Mouse (Mus musculus) limb, embryonic 14.5 days (tissue): ENCODE data around the gene Gm11037. TPM values are rescaled to one million over a fixed set of nuclear protein-coding genes. Genes with fewer than 3 reads are reported as not detected.

Source experiments
- ATAC-seq: fragments of 200-750 bp; cut with Nextera tagmentation; 2 replicates; pipeline ENCODE4 v1.8.0; 2017; ENCODE audit warnings: low read depth, moderate number of reproducible peaks, moderate TSS enrichment; ENCODE audit not compliant: low FRiP score
- DNase-seq: peaks from one replicate; pipeline ENCODE4 v3.0.0-alpha.2; 2015; ENCODE audit warnings: low spot score
- H3K27ac ChIP-seq: fragments of 300-500 bp; sonication (generic); replicated peaks from 2 replicates; pipeline ENCODE4 v1.5.1; 2014; ENCODE audit warnings: low read depth, mild to moderate bottlenecking, low read length, moderate library complexity, mixed read lengths
- H3K27me3 ChIP-seq: fragments of 300-500 bp; sonication (generic); 2 replicates; pipeline ENCODE4 v1.6.1; 2014; ENCODE audit warnings: low read length, mixed read lengths; ENCODE audit not compliant: control insufficient read depth, insufficient read depth
- H3K36me3 ChIP-seq: fragments of 300-500 bp; sonication (generic); 2 replicates; pipeline ENCODE4 v1.6.1; 2014; ENCODE audit warnings: mild to moderate bottlenecking, low read length, moderate library complexity, mixed read lengths; ENCODE audit not compliant: control insufficient read depth, insufficient read depth
- H3K4me1 ChIP-seq: fragments of 300-500 bp; sonication (generic); 2 replicates; pipeline ENCODE4 v1.6.1; 2014; ENCODE audit warnings: antibody characterized with exemption, low read length, mixed read lengths; ENCODE audit not compliant: control insufficient read depth, insufficient read depth
- H3K4me2 ChIP-seq: fragments of 300-500 bp; sonication (generic); replicated peaks from 2 replicates; pipeline ENCODE4 v1.6.1; 2014; ENCODE audit warnings: low read depth, mild to moderate bottlenecking, low read length, moderate library complexity; ENCODE audit not compliant: severe bottlenecking
- H3K4me3 ChIP-seq: fragments of 300-500 bp; sonication (generic); replicated peaks from 2 replicates; pipeline ENCODE4 v1.5.1; 2014; ENCODE audit warnings: low read length
- H3K9ac ChIP-seq: fragments of 300-500 bp; sonication (generic); 2 replicates; pipeline ENCODE4 v1.6.1; 2014; ENCODE audit warnings: mild to moderate bottlenecking, low read depth, low read length, moderate library complexity; ENCODE audit not compliant: severe bottlenecking
- H3K9me3 ChIP-seq: fragments of 300-500 bp; sonication (generic); 2 replicates; pipeline ENCODE4 v1.6.1; 2016; ENCODE audit warnings: low read length; ENCODE audit not compliant: control insufficient read depth
- POLR2A ChIP-seq: fragments of 200-500 bp; IDR thresholded peaks from 2 replicates; pipeline ENCODE4 v1.8.0; 2012; ENCODE audit warnings: inconsistent platforms, mild to moderate bottlenecking, moderate library complexity, borderline replicate concordance; ENCODE audit not compliant: insufficient read depth, insufficient read length; ENCODE audit errors: extremely low read depth
- WGBS: fragments of 180-500 bp; shearing (Covaris S2); extraction: QIAGEN DNeasy Blood & Tissue Kit; methylation state at CpG from one replicate; pipeline ENCODE4 v1.1.7; 2014; 5-methylcytosine and 5-hydroxymethylcytosine counted together
- polyA plus RNA-seq, 2 experiments: library from polyadenylated mRNA; depleted of rRNA in 1 of 2; stranded (reverse) in 1 of 2; unstranded in 1 of 2; fragments of >200 nt; fragmentation: Nextera tagmentation in 1 of 2; extraction: Ambion mirVana in 1 of 2; gene quantifications; 2 replicates each; pipeline versions ENCODE4 v1.2.1 to v1.2.3; 2012 to 2014

The Gm11037 gene
- polyA plus RNA-seq (2012; rRNA removed) (not detected in 2 replicates), polyA plus RNA-seq (2014; fragmentation: Nextera tagmentation; extraction: Ambion mirVana) (not detected in 2 replicates)

- Histone ChIP-seq H3K27me3 (no peaks in the 10 kb centered on the region), H3K4me3 (no peak within 1 kb of the TSS), H3K9ac (no peak within 1 kb of the TSS), H3K4me1 (peaks cover 8% of the 10 kb centered on the region), H3K27ac (no peak within 1 kb of the TSS), H3K9me3 (no peaks in the 10 kb centered on the region), H3K4me2 (no peak within 1 kb of the TSS), H3K36me3 (peaks cover 50% of the 10 kb centered on the region)
- no peak for ATAC-seq
- WGBS, result 76% methylated on average over 9 of the region's 9 CpGs
- no peak for TF ChIP-seq POLR2A
- no peak for DNase-seq
These were observed at the start of gene Gm11037 for GRCm38 (mm10) chr2:131132930-131133547. TSS of gene Gm11037 (plus strand) at chr2:131133497.

DNA sequence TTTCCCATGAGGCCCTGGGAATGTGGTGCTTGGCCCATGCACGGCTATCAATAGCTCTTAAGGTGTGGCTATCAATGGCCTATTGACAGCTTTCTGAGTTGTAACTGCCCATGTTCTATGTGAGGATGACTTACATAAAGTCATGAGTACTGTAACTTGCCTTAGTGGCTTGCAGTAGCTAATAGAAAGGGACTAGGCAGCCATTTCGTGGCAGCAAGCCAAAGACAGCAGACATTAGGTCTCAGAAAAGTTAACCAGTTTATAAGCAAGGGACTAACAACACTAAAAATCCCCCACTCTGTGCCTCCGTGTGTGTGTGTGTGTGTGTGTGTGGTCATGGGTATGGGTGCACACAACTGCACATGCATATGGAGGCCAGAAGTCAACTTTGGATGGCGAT is 49.1 kb upstream of the Gm11037 start:
- Histone ChIP-seq H3K27me3 (no peaks in the 10 kb centered on the region), H3K9me3 (no peaks in the 10 kb centered on the region), H3K4me1 (no peaks in the 10 kb centered on the region), H3K27ac (no peak overlapping the region), H3K4me2 (no peak overlapping the region), H3K36me3 (no peaks in the 10 kb centered on the region), H3K9ac (no peak overlapping the region), H3K4me3 (no peak overlapping the region)
- TF ChIP-seq POLR2A, result no peak
- 78% methylated on average over 4 of the region's 4 CpGs for WGBS
- ATAC-seq (no peak), DNase-seq (no peak)

GRCm38 (mm10) chr2:131086667-131087390 is 46.5 kb upstream of the Gm11037 start, which contains the start of gene Siglec1:
TSS of gene Siglec1 (minus strand) at chr2:131086765.
- Histone ChIP-seq H3K36me3 (no peaks in the 10 kb centered on the region), H3K9ac (no peak within 1 kb of the TSS), H3K4me2 (no peak within 1 kb of the TSS), H3K4me3 (no peak within 1 kb of the TSS), H3K27me3 (no peaks in the 10 kb centered on the region), H3K27ac (no peak within 1 kb of the TSS), H3K9me3 (no peaks in the 10 kb centered on the region), H3K4me1 (no peaks in the 10 kb centered on the region)
- no peak for ATAC-seq
- no peak for TF ChIP-seq POLR2A
- 84% methylated on average over 11 of the region's 11 CpGs for WGBS
- DNase-seq, result no peak

DNA sequence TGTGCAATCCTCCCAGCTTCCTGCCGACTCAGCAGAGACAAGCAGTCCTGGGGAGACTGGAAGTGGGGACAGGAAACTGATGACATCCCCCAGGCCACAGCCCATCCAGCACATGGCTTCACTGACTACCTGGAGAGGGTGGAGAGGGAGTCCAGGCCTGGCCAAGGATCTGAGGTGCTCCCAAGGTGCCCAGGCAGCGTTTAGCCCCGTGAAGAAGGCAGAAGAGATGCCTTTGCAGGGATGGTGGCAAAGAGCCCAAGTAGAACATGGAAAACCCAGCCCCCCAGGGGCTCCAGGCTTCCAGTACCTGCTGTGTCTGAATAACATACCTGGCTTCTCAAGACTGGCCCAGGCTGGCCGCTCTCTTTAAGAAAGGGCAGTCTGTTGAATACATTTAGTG is 44.7 kb upstream of the Gm11037 start:
- Histone ChIP-seq H3K9ac (no peak overlapping the region), H3K4me2 (no peak overlapping the region), H3K4me3 (no peak overlapping the region), H3K27ac (no peak overlapping the region), H3K27me3 (no peaks in the 10 kb centered on the region), H3K4me1 (no peaks in the 10 kb centered on the region), H3K9me3 (no peaks in the 10 kb centered on the region), H3K36me3 (no peaks in the 10 kb centered on the region)
- ATAC-seq (no peak), DNase-seq (no peak)
- whole genome bisulfite sequencing, result 83% methylated on average over 4 of the region's 4 CpGs
- TF ChIP-seq POLR2A, result no peak

DNA sequence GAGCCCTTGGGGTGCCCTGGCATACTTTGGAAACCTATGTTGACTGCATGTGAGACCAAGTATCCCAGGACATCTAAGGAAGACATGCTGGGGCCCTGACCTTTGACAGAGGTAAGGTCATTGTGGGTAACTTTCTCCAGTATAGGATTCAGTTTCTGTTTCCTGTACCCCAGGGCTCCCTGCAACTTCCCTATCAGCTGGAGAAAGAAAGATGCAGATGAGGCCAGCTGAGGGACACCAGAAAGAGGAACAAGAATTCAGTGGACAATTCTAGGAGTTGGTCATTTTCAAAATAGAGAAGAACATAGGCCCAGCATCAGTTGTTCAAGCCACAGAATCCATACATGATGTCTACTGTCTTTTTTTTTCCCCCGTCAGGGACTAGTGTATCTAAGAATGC is 43.7 kb upstream of the Gm11037 start:
- no peak for TF ChIP-seq POLR2A
- Histone ChIP-seq H3K27me3 (no peaks in the 10 kb centered on the region), H3K4me1 (no peaks in the 10 kb centered on the region), H3K9me3 (no peaks in the 10 kb centered on the region), H3K27ac (no peak overlapping the region), H3K4me3 (no peak overlapping the region), H3K9ac (no peak overlapping the region), H3K36me3 (no peaks in the 10 kb centered on the region), H3K4me2 (no peak overlapping the region)
- 86% methylated on average over 1 of the region's 1 CpGs for WGBS
- no peak for DNase-seq
- no peak for ATAC-seq
